Mouse (Mus musculus) neural tube, embryonic 10.5 days (tissue): ENCODE results near the gene Chit1.

ENCODE experiments used
- DNase-seq: peaks from one replicate; pipeline ENCODE4 v3.0.0-alpha.2; 2017; ENCODE audit warnings: low spot score; ENCODE audit errors: extremely low spot score

The Chit1 gene

DNA sequence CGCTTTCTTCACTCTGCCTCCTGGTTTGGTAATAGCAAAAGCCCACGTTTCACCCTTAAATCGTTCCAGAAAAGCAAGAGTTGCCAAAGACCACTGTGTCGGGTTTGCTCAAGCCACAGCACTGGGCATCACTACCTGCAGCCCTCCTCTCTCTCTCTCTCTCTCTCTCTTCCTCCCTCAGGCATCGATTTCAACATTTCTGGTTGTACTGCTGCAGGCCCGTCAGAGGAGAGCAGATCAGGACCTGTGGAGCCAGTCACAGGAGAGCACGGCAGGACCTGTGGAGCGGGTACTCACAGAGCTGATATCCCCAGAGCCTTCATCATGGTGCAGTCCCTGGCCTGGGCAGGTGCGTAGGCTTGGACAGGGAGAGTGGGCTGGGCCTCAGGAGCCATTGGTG is 27.4 kb downstream of the Chit1 start:
- no peak for DNase-seq

DNA sequence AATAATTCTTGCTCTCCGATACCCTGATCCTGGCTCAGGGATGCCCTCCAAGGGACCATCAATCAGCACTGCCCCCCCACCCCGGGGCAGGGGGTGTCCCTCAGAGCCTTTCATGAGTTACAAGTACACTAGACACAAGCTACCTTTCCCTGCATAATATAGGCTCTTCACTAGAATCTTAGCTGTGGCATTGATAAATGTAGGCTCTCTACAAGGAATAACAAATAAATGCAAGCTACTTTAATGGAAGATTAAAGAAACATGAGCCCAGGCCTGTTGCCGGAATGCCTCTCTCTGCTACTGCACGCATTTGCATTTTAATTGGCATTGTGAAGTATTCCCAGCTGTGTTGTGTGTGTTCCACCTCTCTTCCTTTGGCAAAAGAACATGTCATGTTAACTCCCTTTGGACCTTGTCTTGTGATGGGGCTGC is 31.3 kb downstream of the Chit1 start:
- DNase-seq, result no peak

DNA sequence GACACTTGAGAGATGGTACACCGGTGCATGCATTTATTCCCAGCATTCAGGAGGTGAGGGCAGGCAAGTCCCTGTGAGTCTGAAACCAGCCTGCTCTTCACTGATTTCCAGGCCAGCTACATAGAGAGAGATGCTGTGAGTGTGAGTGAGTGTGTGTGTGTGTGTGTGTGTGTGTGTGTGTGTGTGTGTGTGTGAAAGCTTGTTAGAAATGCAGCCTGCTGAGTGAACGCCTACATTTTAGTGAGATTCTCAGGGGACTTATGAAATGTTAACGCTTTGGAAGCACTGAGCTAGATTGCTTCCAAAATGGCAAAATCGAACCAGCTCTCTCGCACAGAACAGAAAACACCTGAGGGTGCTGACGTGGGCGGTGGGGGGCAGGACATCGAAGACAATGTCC is 35.0 kb downstream of the Chit1 start:
- DNase-seq, result no peak

DNA sequence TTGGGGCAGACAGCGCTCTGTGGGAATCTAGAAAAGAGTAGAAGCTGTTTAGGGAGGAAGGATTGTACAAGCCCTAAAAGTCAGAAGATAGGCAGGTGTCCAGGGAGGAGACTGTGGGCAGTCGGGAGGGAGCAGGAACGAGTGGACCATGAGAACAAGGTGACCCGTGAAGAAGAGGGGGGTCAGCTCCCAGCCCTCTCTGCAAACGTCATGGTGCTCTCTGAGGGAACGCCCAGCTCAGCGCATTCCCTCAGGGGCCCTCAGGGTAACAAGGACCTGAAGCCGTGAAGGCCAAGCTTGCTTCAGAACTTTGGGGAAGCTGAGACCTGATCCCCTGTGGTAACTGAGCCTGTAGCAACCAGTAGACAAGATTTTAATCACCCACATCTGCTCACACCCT is 39.0 kb downstream of the Chit1 start:
- no peak for DNase-seq

DNA sequence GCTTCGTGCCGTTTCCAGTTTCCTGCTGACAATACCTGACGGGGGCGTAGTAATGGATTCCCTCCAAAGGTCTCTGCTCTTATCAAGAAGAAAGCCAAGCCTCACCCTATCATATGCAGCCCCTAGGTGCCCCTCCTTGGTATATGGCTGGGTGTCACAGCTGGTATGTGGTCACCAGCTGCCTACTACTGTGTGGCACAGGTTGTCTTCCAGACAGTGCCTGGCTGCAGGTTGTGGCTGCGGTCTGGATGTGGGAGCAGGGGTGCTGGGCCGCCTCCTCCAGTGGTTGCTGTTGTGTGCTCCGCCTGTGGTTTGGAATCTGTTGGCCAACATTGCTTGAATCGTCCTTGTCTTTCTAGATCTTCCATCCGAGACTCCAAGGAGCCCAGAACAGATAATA is 39.7 kb downstream of the Chit1 start:
- no peak for DNase-seq

DNA sequence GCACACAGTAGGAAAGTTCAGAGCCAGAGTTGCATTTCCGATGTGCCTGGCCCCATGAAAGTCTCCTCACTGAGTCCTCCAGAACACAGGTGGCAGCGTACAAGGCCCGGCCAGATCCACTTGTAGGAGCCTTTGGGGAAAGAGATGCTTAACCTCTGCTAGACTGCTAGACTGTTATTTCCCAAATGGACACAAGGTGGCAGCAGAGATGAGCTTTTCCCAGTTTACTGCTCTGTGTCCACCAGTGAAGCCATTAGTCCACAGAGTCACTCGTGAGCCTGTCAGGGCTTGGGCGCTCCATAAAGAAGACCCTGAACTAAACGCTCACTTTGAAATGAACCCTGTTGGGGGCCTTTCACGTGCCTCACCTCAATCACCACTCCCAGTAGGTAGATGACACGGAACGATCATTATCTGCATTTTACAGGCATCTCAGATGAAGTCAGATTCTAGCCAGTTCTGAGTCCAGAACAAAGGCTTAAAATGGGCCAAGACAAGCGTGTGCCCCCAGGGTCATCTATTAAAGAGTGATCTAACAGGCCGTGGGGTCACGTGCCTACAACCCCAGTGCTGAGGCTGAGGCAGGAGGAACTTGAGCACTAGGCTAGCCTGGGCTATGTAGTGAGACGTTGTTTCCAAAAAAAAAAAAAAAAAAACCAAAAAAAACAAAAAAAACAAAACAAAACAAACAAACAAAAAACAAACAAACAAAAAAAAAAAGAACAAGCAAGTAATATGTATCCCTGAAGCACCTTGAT is 40.8 kb downstream of the Chit1 start:
- peak; percentile 92 for DNase-seq

DNA sequence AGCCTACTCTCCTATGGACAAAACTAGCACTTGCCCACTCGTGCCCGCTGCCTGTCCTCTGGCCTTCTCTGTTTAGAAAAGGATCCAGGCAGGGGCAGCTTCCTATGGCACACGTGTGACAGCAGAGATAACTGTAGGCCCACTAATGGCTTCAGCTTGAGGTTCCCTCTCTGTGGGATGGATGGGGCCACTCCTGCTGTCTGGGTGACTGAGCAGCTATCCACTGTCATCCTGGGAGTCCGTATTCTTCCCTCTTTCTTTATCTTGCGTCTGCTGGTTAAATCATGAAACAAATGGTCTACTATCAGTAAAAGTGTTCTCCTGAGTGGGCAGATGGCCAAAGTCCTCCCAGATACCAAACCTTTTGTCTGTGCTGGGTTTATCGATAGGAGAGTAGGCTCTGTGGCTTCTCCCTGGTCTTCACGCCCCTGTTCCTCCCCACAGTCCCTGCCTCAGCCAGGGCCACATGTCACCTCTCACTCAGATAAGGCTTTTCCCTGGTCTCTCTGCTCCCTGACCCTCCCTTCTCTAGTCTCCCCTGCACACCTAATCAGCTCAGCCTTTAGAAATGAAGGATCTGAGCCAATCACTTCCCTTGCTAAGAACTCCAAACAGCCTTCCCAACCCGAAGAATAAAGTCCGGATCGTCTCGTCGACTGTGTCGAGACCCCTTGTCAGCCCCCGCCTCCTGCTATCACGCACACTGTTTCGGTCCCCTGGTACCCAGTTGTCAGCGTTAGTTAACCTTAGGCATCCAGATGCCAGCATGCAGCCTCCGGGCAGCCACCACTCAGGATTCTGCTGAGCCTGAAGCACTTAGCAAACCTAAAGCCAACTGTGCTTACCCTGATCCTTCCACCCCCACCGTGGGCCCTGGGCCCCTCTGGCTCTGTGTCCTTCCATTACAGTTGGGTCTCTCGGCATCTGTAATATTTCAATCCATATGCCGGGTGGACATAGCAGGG is 41.9 kb downstream of the Chit1 start:
- DNase-seq, result no peak

DNA sequence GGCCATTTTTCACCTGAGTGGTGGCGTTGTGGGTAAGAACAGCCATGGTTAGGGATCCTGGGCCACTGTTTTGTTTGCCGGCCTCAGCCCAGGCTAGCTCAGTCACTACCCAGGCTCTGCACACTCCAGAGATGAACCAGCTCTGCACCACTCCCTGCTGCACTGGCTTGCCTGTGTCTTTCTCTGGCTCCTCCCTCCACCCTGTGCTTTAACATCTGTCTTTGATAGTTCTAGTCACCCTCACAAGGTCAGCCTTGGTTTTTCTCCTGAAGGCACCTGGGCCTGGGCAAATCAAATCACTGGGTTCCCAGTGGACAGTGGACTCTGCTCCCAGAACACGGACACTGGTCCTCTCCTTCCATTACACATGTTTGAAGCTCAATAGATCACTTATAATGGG is 43.1 kb downstream of the Chit1 start:
- no peak for DNase-seq

DNA sequence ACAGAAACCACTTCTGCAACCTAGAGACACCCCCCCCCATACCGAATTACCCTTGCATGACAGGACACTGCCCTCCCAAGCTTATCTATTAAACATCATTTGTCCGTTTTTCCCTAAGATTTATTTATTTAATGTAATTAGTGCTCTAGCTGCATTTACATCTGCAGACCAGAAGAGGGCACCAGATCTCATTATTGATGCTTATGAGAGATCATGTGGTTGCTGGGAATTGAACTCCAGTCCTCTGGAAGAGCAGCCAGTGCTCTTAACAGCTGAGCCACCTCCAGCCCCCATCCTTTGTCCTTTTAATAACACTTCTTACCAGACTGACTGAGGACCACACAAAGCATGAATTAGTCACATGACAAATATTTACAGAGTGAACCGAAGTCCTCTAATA is 43.6 kb downstream of the Chit1 start:
- no peak for DNase-seq

DNA sequence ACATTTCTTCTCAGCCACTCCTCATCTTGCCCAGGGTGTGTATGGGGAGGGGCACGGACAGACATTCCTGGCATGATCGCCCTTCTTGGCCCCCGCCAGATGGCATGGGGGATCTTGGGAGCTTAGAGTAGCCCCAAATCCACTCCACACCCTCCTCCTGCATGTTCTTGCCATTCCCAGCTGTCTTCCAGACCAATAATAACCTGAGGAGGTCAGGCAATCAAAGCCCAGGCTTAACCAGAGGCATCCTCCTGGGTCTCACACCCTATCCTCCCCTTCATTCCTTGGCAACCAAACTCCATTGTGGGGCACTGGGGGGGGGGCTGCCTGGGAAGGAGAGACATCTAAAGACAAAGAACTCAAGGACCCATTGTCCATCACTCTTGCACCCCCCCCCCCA is 49.4 kb downstream of the Chit1 start:
- no peak for DNase-seq

DNA sequence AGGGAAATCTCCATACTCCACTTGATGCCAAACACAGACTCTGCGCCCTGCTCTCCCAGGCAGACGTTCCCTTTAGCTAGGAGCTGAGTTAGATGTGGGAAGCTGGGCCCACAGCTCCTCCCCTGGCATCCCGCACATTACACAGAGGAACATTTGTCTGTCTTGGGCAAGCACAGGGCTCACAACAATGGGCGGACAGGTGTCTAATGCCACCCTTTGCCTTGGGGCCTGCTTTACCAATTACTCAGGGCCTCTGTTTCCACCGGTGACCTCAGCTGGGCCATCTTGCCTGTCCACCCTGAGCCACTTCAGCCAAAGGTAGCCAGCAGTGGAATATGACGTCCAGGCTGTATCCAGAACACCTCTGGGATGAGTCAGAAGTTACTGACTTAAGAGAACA is 50.4 kb downstream of the Chit1 start:
- DNase-seq, result no peak

DNA sequence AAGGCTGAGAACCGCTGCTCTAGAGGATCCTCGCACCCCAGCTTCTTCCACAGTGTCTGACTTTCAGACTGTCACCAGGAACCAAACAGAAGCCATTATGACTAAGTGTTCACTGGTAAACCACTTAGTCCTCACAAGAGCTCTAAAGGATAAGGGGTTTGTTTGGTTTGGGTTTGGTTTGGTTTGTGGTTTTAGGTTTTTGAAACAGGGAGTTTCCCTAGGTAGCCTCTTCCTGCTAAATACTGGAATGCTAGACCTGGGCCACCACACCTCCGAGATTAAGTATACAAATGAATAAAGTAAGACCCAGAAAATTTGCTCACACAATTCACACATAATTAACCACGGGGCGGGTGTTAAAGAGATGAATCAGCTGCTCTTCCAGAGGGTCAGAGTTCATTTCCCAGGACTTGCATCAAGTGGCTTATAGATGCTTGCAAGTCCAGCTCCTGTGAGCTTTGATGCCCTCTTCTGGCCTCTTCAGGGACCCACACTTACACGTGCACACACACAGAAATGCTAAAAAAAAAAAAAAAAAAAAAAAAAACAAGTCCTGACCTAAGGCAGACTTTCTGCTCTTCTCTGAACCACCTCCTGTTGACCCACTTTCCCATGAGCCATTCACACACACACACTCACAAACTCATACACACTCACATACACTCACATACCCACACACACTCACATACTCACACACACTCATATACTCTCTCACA is 51.6 kb downstream of the Chit1 start:
- no peak for DNase-seq

DNA sequence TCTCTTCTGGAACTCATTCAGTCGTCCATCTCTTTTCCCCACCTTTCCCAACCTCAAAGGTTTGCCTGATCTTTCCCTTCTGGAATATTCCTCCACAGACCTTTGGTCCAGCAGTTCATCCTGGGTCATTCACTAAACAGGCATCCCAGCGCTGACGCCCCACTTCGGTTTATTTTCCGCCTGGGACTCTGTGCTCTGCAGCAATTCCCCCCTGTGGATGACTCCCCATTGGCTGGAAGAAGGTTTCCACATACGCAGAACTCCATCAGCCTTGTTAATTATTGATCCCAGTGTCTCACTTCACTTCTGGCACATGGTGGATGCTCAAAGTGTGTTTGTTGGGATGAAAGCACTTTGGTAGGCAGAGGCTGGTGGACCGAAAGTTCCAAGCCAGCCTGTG is 52.4 kb downstream of the Chit1 start:
- no peak for DNase-seq

DNA sequence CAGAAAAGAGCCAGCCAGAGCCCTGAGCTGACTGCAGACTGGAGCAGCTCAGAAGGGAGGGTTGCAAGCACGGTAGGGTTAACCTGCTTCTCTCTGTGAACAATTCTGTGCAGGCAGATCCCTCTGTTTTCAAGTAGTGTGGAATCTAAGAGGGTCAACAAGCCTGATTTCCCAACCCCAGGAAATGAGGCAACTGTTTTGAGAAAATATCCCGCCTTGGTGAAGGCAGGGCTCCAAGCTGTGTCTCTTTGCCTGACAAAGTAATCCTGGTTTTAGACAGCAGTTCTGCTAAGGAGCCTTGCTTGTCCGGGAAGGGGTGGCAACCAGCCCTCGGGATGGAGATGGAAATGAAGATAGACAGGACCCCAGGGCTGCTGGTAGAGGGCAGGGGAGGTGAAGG is 53.4 kb downstream of the Chit1 start:
- DNase-seq, result no peak

DNA sequence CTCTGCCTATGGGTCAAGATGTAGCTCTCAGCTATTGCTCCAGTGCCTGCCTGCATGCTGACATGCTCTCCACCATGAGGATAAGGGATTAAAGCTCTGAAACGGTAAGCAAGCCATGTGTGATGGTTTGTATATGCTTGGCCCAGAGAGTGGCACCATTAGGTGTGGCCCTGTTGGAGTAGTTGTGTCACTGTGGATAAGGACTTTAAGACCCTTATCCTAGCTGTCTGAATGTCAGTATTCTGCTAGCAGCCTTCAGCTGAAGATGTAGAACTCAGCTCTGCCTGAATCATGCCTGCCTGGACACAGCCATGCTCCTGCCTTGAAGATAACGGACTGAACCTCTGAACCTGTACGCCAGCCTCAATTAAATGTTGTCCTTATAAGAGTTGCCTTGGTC is 55.5 kb downstream of the Chit1 start:
- no peak for DNase-seq

DNA sequence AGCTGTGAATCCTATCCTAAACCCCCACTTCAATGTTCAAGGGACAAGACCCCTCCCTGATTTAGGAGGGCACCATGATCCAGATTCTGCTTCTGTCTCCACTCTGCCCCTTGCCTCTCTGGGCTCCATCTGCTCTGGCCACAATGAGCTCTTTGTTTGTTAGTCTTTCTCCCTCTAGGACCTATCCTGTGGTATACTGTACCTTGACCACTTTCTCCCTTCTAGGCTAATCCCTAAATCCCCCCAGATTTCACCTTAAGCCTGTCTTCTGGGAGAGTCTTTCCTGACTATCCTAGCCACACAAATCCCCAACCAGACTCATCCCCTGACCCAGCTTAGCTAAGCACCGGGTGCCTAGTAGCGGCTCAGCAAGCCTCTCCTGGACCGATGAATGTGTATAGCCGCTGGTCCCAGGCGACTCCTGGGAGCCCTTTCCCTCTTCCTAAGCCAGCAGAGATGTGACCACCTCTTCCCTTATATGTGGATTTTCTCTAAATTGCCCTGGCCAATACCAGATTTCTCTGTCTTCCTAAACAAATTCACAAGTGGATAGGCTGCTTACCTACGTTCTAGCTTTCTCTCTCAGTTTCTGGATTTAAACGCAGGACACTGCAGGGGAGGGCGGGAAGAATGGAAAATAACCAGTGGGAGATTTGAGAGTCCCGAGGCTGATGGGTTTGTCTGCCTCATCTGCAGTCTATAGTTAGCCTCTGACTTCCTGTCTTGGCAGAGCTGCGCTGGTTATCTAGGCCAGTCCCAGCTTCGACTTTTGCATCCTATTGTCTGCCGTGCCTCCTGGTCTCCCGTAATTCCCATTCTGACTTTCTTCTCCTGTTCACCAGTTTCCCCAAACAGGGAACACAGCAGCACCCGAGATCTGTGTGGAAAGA is 56.6 kb downstream of the Chit1 start:
- no peak for DNase-seq

DNA sequence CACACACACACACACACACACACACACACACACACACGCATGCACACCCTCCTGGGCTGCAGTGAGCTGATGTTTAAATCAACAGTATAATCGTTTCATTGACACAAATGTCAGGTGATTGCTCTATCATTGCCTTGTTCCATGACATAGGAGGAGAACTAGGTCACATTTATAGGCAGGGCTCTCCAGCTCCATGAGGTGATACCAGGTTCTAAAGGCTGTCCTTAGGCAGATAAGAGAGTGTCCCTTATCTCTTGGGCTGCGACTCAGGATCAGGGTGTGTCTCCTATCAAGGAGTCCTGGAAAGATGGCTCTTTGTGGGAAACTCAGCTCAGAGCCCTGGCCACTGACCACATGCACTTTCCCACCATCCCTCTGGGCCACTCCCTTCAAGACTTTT is 57.5 kb downstream of the Chit1 start:
- no peak for DNase-seq

DNA sequence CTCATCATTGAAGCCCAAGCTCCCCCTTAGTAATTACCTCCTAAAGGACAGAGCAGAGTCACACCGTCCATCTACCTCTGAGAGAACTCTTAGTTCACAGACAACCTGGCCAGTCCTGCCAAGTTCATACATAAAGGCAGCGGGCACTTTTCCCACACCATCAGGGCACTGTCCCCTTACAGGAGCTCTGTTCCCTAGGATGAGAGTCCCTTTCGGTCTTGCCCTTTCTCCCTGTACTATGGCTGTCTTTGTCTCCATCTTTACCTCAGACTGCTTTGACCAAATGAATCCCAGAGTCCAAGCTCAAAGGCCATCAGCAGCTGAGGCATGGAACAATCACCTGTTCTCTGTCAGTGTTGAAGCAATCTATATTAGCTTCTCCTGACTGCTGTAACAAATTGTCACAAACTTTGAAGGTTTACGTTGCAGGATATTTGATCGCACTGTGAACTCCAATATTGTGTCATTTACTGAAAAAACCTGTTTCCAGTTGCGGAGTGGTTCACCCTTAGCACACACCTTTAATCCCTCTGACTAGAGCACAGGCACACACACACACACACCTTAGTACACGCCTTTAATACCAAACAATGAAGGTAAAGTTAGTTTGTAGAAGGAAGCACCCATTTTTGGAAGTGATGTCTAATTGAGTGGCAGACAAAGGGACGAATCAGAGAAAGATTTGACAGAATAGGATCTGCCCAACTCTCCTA is 58.1 kb downstream of the Chit1 start:
- DNase-seq, result no peak

DNA sequence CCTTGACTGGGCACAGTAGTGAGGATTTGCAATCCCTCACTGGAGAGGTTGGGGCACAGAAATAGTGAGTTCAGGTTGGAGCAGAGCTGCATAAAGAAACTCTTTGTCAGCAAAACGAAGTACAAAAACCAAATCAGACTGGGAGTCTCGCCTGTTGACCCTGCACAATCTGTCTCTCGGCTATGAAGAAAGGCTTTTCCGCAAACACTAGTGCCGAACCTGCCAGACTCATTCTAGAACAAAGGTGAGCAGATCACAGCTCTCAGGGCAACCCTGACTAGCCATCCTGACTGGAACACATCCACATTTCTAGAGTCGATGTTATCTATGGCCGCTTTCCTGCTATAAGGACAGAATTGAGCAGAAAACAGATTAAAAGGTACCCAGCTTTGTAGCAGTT is 62.0 kb downstream of the Chit1 start:
- DNase-seq, result no peak

DNA sequence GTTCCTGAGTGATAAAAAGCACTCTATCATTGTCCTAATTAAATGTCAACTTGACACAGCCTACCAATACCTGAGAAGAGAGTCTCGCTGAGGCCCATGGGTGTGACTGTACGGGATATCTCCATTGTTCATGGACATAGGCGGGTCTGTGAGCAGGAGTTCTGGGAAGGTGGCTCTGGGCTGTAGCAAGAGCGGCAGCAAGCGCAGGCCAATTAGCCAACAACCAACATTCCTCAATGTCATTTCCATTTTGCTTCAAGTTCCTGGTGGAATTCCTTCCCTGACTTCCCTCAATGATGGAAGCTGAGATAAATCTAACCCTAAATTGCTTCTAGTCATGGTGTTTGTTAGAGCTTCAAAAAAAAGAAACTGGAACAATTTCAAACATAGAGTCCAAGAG is 66.9 kb downstream of the Chit1 start:
- DNase-seq, result no peak
